Mouse (Mus musculus) thymus, adult 2 months (tissue): ENCODE results near the gene Prom2.

ENCODE experiments used
- CTCF ChIP-seq: fragments of 200-500 bp; IDR thresholded peaks from 2 replicates; pipeline ENCODE4 v1.5.1; 2012; ENCODE audit warnings: mild to moderate bottlenecking, control low read depth, low read length, moderate library complexity, borderline replicate concordance; ENCODE audit not compliant: control insufficient read depth, poor library complexity, insufficient read depth; ENCODE audit errors: extremely low read depth
- POLR2A ChIP-seq: fragments of 200-500 bp; IDR thresholded peaks from 2 replicates; pipeline ENCODE4 v1.6.1; 2012; ENCODE audit warnings: mild to moderate bottlenecking, low read length, control low read depth, moderate library complexity; ENCODE audit not compliant: control insufficient read depth, poor library complexity, insufficient read depth; ENCODE audit errors: extremely low read depth

- TF ChIP-seq CTCF (no peak), POLR2A (no peak)
Measured at GRCm38 (mm10) chr2:127530418-127530817, 10.8 kb downstream of the Prom2 start.
